ENCODE assay signal across 8 mouse cellular contexts in genomic region chr12:69501783-69502705, GRCm38 (mm10).
DNase-seq lines count a peak whose midpoint lies in the region; ATAC-seq and TF ChIP-seq lines count a peak whose summit lies in the region.

No protein-coding gene starts in this region.

- H3K4me1 ChIP-seq in hindbrain, embryonic 15.5 days (replicated peaks) = peaks cover 30% of the 10 kb centered on the region

- H3K36me3 ChIP-seq in hindbrain, embryonic 15.5 days = no peaks in the 10 kb centered on the region

- no peak overlapping the region; the same call in 1 of the 2 replicates for H3K9ac ChIP-seq in hindbrain, embryonic 15.5 days

- ATAC-seq in hindbrain, embryonic 15.5 days (ENCODE audit: low FRiP score, low read depth) = peak; percentile 91

- peak overlapping the region; percentile 93 for H3K27ac ChIP-seq in gastrocnemius, adult 2 months
- H3K27ac ChIP-seq in hindbrain, embryonic 15.5 days (replicated peaks) = peak overlapping the region; percentile 77

- peak; percentile 84 for DNase-seq in MN1 (ENCODE audit: low spot score)
- peak; percentile 40 to 63 for DNase-seq in cerebellum, postnatal 4 days (ENCODE audit: low spot score in 2 of 2)
- peak; percentile 83 for DNase-seq in gastrocnemius, adult 2 months
- DNase-seq in layer of hippocampus, postnatal 36 days = peak; percentile 27 to 36
- DNase-seq in lung, postnatal 25 days (ENCODE audit: low spot score) = peak; percentile 90
- DNase-seq in ovary, postnatal 36 days (ENCODE audit: low spot score) = peak; percentile 79
- peak; percentile 76 for DNase-seq in thymus, postnatal 25 days

- 11% methylated on average over 20 of the region's 20 CpGs for WGBS in hindbrain, embryonic 15.5 days

- no peak for TF ChIP-seq CTCF in gastrocnemius, adult 2 months (IDR thresholded peaks at IDR 0.05)

- peaks cover 3% of the 10 kb centered on the region; the same call in 1 of the 2 replicates for H3K27me3 ChIP-seq in hindbrain, embryonic 15.5 days

- intact Hi-C loops in gastrocnemius, adult 2 months (cut with DNase I) = loop anchor here (5.0 kb wide), 2 partner anchors 40 to 140 kb away; no protein-coding TSS in a partner anchor

- H3K4me2 ChIP-seq in hindbrain, embryonic 15.5 days = peak overlapping the region; percentile 39

- peak overlapping the region; percentile 73 for H3K4me3 ChIP-seq in gastrocnemius, adult 2 months
- H3K4me3 ChIP-seq in hindbrain, embryonic 15.5 days = no peak overlapping the region

- H3K9me3 ChIP-seq in hindbrain, embryonic 15.5 days = no peaks in the 10 kb centered on the region

Comparison
In these comparisons a context has a peak if more than half of its experiments do, and no peak if none do; other contexts are left out.
1. DNase-seq: peak in every context shown above with its lines; median percentile 90 in lung, postnatal 25 days; 84 in MN1; 83 in gastrocnemius, adult 2 months; 79 in ovary, postnatal 36 days; 76 in thymus, postnatal 25 days; 52 in cerebellum, postnatal 4 days; 32 in layer of hippocampus, postnatal 36 days.